Mouse (Mus musculus) G1E-ER4 (cell line): Measurements from ENCODE around the gene Gramd4. TPM values are rescaled to one million over a fixed set of nuclear protein-coding genes. Genes with fewer than 3 reads are reported as not detected.

Experiments
- GATA1 ChIP-seq: IDR thresholded peaks from one replicate; pipeline ENCODE4 v1.8.0; 2012; ENCODE audit warnings: low read length, inconsistent platforms
- polyA plus RNA-seq: library from polyadenylated mRNA; stranded (reverse); fragments of >175 nt; gene quantifications from 2 replicates; pipeline ENCODE4 v1.2.3, GENCODE M21; 2012

Gene Gramd4
- polyA plus RNA-seq, 1 experiment = 33.5 TPM

GRCm38 (mm10) chr15:86168941-86169816, 111.7 kb downstream of the Gramd4 start:
- no peak for TF ChIP-seq GATA1

DNA sequence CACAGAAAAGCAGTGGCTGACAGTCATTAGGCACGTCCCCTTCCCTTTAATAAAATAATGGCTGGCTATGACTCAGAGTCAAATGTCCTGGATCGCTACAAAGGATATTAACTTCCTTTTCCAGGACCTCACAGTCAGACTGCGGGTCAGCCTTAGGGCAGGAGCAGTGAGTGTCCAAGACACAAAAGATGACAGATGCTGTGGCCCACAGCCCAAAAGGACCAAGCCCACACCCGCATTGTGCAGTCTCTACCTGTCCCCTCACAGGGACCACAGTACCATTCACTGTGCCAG, 112.3 kb downstream of the Gramd4 start:
- no peak for TF ChIP-seq GATA1

GRCm38 (mm10) chr15:86171316-86171715, 113.8 kb downstream of the Gramd4 start:
- TF ChIP-seq GATA1 = no peak

DNA sequence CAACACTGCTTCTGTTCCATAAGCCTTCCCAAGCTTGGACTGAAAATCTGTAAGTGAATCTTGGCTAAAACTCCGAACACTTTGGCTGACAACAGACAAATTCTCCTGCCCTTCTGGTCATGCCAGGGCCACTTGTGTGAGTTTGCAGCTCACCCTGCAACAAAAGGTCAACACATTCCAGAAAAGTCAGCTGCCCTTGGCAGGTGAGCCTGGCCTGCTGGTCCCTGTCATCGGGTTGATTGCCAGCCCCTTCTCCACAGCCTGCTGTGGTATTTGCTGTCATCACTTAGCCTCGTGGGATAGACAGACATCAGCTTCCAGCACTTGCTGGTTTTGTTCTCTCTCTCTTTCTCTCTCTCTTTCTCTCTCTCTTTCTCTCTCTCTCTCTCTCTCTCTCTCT, 114.6 kb downstream of the Gramd4 start:
- TF ChIP-seq GATA1 = no peak

GRCm38 (mm10) chr15:86172526-86172925, 115.0 kb downstream of the Gramd4 start:
- no peak for TF ChIP-seq GATA1

GRCm38 (mm10) chr15:86173136-86173985, 115.9 kb downstream of the Gramd4 start:
- TF ChIP-seq GATA1 = no peak

DNA sequence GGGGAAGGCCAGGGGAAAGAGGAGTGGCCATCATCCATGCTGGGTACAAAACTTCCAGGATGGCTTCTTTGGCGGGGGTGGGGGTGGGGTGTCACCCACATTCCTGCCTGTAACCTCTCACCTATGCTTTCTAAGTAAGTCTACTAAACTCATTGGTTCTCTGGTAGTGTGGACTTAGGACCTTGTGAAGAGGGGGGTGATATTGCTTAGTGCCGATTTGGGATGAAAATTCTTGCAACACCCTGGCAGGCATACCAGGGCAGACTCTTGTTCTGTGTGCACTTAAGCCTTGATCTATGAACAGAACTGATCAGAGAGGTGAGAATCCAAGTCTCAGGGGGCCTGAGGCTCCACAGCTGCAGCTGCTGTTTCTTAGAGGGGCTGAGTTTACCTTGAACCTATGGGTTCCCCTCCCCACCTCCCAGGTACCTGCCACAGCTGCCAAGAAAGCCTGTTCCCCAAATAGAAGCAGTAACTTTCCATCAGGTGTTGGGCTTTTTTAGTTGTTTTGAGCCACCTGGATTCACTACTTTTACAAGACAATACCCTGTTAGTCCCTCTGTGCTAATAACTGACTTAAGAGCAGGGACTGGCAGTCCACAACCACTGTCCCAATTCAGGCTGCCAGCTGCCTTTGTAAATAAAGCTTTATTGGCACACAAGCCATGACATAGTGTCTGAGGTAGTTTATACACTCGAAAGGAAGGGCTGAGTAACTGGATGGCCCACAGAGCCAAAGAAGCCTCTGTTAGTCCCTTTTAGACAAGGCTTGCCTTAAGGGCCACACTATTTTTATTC, 118.0 kb downstream of the Gramd4 start:
- TF ChIP-seq GATA1 = no peak

GRCm38 (mm10) chr15:86176166-86176565, 118.7 kb downstream of the Gramd4 start:
- TF ChIP-seq GATA1 = no peak

GRCm38 (mm10) chr15:86176771-86177702, 119.5 kb downstream of the Gramd4 start:
- no peak for TF ChIP-seq GATA1

GRCm38 (mm10) chr15:86178594-86178993, 121.1 kb downstream of the Gramd4 start:
- TF ChIP-seq GATA1 = no peak

DNA sequence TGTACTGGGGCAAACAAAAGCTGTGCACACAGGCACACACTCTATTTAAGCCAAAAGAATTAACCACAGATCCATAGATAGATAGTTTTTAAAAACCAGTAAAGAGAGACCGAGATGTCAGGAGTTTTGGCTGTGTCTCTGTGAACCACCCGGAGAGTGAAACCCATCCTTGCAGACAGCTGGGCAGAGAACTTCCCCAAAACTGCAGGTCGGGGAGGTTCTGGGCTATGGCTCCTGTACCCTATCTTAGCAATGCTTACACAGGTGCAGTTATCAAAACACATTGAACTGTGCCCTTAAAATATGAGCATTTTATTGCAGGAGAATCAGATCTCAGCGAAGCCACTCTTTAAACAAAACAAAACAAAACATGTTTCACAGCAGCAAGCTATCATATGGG, 122.9 kb downstream of the Gramd4 start:
- TF ChIP-seq GATA1 = no peak

- TF ChIP-seq GATA1 = no peak
Measured at GRCm38 (mm10) chr15:86181941-86182439, 124.5 kb downstream of the Gramd4 start.

DNA sequence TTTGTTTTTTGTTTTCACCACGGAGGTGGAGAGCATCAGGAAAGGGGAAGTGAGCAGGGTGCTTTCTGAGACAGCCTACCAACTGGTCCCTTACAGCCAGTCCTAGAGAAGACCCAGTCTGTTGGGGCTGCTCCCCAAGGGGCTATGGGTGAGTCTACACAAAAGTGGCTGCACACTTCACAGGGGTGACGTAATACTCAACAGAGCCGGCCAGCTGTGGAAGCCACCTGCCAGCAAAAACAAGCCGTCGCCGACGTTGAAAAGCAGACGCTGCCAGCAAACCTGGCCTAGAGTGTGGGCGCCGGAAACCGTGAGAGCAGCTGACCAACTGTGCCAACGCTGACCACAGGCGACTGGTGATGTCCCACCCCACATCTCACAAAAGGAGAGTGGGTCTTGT, 125.2 kb downstream of the Gramd4 start:
- TF ChIP-seq GATA1 = no peak

DNA sequence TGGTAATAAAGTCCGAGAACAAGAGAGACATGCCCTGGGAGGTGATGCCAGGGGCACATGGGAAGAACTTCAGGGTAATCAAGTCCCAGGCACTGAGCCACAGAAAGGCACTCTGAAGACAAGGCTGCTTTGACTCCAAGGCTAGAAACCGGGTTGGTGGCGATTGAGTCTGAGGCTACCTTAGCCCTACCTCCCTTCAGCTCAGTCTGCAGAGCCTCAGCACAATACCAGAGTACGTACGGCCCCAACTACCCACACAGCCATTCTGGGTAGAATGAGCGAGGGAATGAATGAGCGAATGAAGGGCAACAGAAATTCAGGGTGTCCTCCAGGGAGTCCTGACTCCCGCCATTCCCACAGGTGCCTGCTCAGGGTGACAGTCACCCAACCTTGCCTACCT, 126.0 kb downstream of the Gramd4 start:
- no peak for TF ChIP-seq GATA1

DNA sequence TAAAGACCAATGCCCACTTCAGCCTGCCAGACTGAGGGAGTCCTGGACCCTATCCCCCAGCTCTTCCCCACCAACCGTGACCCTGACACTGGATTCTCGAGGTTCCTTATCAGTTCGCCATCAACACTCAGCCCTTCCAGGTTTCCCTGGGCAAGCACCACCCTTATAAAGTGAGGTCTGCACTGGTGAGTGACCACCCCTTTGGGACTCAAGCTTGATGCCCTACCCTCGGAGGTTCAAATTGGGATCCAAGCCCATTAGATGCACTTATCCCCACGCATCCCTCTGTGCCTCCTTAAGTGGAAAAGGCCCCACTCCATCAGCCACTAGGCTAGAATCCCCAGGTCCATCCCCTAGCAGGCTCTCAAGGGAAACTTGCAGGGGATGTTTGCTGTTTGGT, 126.6 kb downstream of the Gramd4 start:
- no peak for TF ChIP-seq GATA1
